Mouse (Mus musculus): ENCODE measurements around the gene Mpg. TPM values are rescaled to one million over a fixed set of nuclear protein-coding genes. Genes with fewer than 3 reads are reported as not detected.

Mpg gene
- polyA plus RNA-seq, 1 experiment from 2014 or later, result 45.2 TPM

DNA sequence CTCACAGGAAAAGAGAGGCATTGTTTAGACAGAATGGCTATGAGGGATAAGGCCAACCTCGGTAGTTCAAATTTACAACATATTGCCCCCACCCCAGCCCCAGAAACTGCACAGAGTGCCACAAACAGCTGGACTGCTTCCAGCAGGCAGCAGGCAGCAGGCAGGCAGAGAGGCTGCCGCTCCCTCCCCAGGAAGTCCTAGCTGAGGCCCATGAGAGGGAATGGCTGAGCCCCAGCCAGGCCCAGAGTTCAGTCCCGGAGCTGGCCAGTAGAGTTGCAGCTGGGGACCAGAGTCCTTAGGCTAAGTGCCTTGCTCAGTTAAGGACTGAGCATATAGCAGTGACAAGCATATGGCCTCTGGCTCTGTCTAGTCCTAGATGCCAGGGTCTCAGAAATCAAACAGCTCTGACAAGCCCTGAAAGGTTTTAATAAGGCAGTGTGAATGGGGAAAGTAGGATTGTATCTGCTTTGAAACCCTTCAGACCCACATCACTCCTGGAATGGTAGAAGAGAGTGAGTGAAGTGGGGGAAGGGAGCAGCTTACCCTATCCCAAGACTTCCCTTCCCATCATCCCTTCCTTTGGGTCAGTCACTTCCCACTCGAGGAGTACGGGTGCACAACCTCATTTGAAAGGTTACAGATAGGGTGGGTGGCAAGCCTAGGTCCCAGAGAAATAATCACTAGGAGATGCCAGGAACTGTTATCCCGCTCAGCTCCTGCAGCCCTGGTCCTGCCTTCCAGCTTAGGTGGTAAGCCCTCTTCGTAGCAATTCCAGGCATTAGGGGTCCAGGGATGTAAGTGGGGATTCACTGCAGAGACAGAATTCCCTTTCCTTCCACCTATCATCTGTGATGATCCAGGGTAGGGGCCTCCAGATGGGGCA, 842 bp upstream of the Mpg start:
- 58% methylated on average over 7 of the region's 7 CpGs for WGBS
- H3K27me3 ChIP-seq (ENCODE audit: low read depth, poor library complexity, severe bottlenecking), result peaks cover 13% of the 10 kb centered on the region; the same call in 1 of the 2 replicates
- H3K9me3 ChIP-seq (replicated peaks), result no peaks in the 10 kb centered on the region
- peaks cover 67% of the 10 kb centered on the region for H3K4me1 ChIP-seq
- H3K27ac ChIP-seq, result peak overlapping the region; percentile 96
- H3K4me3 ChIP-seq, result peak overlapping the region; percentile 70
- DNase-seq (ENCODE audit: low spot score), result peak; percentile 56
- peaks cover 26% of the 10 kb centered on the region for H3K36me3 ChIP-seq

DNA sequence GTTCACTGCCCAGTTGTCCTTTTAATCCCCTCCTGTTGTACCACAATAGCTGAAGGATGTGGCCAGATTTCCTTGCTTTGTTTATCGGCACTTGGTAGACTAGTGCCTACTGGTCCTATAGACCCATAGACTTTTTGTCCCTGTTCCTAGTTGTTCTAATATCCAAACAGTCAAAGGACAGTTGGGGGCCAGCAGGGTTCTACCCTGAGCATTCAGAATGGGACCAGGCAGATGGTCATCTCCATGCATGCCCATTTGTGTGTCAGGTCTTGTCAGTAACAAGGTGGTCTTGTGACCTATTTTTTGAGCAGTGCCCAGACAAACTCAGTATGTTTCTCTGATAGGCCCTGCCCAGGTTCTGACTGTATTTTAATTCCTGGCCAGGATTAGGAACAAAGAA, 736 bp downstream of the Mpg start:
- DNase-seq (ENCODE audit: low spot score), result no peak
- peaks cover 42% of the 10 kb centered on the region for H3K36me3 ChIP-seq
- peak overlapping the region; percentile 96 for H3K27ac ChIP-seq
- H3K4me3 ChIP-seq, result peak overlapping the region; percentile 70
- H3K9me3 ChIP-seq (replicated peaks), result no peaks in the 10 kb centered on the region
- peaks cover 13% of the 10 kb centered on the region; the same call in 1 of the 2 replicates for H3K27me3 ChIP-seq (ENCODE audit: low read depth, poor library complexity, severe bottlenecking)
- 71% methylated on average over 1 of the region's 1 CpGs for WGBS
- H3K4me1 ChIP-seq, result peaks cover 51% of the 10 kb centered on the region

DNA sequence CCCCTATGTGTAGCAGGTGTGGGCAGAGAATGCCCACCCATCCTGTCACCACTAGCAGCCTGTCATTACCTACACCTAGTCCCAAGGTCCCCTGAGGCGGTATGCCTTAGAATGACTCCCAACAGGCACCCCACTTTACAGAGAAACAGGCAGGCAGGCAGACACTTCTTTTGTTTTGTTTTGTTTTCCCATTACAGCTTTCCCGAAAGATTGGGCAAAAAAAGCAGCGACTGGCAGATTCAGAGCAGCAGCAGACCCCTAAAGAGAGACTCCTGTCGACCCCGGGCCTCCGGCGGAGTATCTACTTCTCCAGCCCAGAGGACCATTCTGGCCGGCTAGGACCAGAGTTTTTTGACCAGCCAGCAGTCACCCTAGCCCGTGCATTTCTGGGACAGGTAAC, 1.2 kb downstream of the Mpg start:
- Histone ChIP-seq H3K4me1 (peaks cover 46% of the 10 kb centered on the region), H3K27me3 (ENCODE audit: low read depth, poor library complexity, severe bottlenecking) (peaks cover 13% of the 10 kb centered on the region; the same call in 1 of the 2 replicates), H3K27ac (peak overlapping the region; percentile 96; the same call in 1 of the 2 replicates), H3K9me3 (replicated peaks) (no peaks in the 10 kb centered on the region), H3K4me3 (peak overlapping the region; percentile 70; the same call in 1 of the 2 replicates), H3K36me3 (peaks cover 47% of the 10 kb centered on the region)
- DNase-seq (ENCODE audit: low spot score), result no peak
- 91% methylated on average over 9 of the region's 9 CpGs for WGBS

DNA sequence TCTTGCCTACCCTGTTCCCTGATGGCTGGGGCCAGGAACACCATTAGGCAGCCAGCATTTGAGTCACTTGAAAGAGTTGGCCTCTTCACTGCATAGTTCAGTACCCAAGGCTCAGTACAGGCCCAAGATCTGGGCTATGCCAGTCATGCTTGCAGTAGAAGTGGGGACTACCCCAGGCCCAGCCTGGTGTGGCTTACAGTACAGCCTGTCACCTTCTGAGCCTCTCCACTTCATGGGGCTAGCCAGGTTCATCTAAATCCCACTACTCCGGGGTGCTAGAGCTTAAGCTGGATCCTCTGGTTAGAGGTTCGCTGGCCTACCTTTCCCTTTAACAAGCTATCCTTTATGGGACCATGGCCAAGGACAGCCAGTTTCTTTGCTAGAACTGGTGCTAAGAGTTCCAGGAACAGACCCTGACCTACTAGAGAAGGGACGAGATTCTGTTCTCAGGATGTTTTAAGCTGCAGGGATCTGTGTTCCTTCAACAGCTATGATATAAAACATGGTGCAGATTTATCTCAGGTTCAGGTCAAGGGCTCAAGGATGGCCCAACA, 2.1 kb downstream of the Mpg start:
- 92% methylated on average over 3 of the region's 3 CpGs for WGBS
- DNase-seq (ENCODE audit: low spot score), result no peak
- H3K9me3 ChIP-seq (replicated peaks), result no peaks in the 10 kb centered on the region
- H3K27ac ChIP-seq, result no peak overlapping the region
- 0 out of 2 replicates have a peak, but pooled peaks cover 7% of the 10 kb centered on the region for H3K27me3 ChIP-seq (ENCODE audit: low read depth, poor library complexity, severe bottlenecking)
- H3K36me3 ChIP-seq, result peaks cover 55% of the 10 kb centered on the region
- no peak overlapping the region for H3K4me3 ChIP-seq
- peaks cover 44% of the 10 kb centered on the region for H3K4me1 ChIP-seq

DNA sequence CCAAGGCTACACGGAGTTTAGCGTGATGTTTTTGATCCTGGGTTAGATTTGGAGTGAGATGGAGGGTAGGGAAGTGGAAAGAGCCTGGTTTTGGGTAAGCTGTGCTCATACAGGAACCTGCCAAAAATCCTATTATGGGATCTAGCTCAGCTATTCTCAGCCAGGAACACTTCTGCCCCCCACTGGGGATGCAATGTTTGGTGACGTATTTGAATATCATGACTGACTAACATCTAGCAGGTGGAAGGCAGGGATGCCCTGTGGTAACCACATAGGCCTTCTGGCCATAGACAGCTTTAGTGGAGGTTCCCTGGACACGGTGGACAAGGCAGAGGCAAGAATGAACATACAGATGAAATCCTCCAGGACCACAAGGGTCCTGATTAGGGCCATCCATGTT, 3.9 kb downstream of the Mpg start:
- no peak overlapping the region for H3K4me3 ChIP-seq
- no peaks in the 10 kb centered on the region for H3K27me3 ChIP-seq (ENCODE audit: low read depth, poor library complexity, severe bottlenecking)
- H3K27ac ChIP-seq, result no peak overlapping the region
- WGBS, result 87% methylated on average over 4 of the region's 4 CpGs
- peaks cover 30% of the 10 kb centered on the region for H3K4me1 ChIP-seq
- H3K9me3 ChIP-seq (replicated peaks), result no peaks in the 10 kb centered on the region
- H3K36me3 ChIP-seq, result peaks cover 74% of the 10 kb centered on the region
- no peak for DNase-seq (ENCODE audit: low spot score)

DNA sequence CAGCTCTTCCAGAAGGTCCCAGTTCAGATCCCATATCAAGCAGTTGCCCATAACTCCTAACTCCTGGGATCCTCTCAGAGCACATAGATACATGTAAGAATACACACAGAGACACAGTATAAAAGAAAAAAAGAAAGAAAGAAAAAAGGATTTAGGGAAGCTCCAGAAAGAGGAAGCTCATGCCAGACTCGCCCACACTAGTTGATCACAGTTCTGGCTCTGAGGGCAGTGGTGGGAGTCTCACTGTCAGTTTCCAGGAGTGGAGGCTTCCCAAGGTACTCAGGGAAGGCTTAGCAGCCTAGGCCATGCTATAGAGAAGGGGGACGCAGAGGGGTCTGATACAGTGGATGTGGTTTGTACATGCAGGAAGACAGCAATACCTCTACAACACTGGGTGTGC, 4.8 kb downstream of the Mpg start:
- no peaks in the 10 kb centered on the region for H3K27me3 ChIP-seq (ENCODE audit: low read depth, poor library complexity, severe bottlenecking)
- DNase-seq (ENCODE audit: low spot score), result no peak
- WGBS, result 91% methylated on average over 2 of the region's 2 CpGs
- H3K9me3 ChIP-seq (replicated peaks), result no peaks in the 10 kb centered on the region
- H3K4me1 ChIP-seq, result peaks cover 21% of the 10 kb centered on the region
- no peak overlapping the region for H3K27ac ChIP-seq
- no peak overlapping the region for H3K4me3 ChIP-seq
- H3K36me3 ChIP-seq, result peaks cover 83% of the 10 kb centered on the region

DNA sequence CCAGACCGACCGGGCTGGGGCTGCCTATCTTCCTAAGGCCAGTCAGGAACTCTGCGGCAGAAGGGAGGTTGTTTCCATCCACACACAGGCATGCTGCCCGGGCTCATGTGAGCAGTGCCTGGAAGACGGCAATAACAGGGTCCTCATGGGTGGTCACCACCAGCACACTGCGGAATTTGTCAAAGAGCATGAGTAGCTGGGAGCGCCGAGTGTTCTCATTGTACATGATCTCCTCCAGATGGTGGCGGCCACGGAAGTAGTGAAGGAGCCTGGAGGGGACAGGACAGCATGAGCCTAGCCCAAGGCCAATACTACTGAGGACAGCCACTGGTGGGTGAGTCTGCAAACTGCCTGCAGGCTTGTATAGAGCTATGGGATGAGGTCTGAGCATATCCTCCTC, 6.5 kb downstream of the Mpg start:
- Histone ChIP-seq H3K4me3 (no peak overlapping the region), H3K36me3 (peaks cover 99% of the 10 kb centered on the region), H3K9me3 (replicated peaks) (no peaks in the 10 kb centered on the region), H3K27ac (no peak overlapping the region), H3K27me3 (ENCODE audit: low read depth, poor library complexity, severe bottlenecking) (no peaks in the 10 kb centered on the region), H3K4me1 (peaks cover 7% of the 10 kb centered on the region)
- WGBS, result 85% methylated on average over 10 of the region's 10 CpGs
- no peak for DNase-seq (ENCODE audit: low spot score)

DNA sequence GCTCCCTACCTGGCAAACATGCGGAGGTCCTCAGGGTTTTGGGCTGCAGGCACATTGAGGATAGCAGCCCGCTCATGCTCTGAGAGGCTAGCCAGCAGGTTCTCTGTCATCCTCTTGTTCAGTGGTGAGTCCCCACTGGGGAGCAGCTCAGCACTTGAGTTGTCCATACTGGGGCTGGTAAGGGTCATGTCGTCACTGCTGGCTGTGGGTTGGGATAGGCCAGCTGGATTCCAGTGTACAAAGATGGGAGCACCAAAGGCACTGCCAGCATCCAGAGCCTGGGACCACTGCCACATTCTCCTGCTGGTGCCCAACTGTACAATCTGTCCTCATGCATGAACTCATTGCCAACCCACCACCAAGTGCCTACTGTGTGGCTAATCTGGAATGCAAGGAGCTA, 7.6 kb downstream of the Mpg start:
- no peak for DNase-seq (ENCODE audit: low spot score)
- peaks cover 98% of the 10 kb centered on the region for H3K36me3 ChIP-seq
- 94% methylated on average over 3 of the region's 3 CpGs for WGBS

DNA sequence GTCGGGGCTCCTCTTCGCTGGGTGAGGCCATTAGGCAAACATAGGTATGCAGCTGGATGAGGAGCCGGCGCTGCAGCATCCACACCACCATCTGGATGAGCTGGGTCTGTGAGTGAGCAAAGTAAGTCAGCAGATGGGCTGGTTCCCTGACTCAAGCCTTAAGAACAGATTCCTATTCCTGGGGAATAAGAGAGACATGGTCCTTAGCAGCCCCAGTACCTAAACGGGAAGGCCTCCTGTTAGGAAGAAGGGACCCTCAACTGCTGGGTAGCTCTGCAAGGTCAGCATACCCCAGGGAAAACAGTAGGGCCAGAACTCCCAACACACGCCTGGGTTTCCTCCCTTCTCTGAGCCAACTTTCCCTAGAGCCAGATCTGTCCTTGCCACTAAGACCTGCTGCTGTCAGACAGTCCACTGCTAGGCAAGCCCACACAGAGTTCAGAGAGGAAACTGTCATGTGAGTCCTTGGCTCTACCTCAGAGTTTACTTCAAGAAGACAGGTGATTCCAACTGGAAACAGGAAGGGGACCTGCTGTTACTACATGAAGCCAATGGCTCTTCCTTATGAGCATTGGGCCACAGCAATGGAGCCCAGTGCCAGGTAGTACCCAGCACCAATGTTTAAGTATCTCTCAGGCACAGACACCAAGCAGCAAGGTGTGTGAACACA, 8.6 kb downstream of the Mpg start:
- no peak for DNase-seq (ENCODE audit: low spot score)
- H3K4me3 ChIP-seq, result no peak overlapping the region
- H3K27ac ChIP-seq, result no peak overlapping the region
- peaks cover 96% of the 10 kb centered on the region for H3K36me3 ChIP-seq
- no peaks in the 10 kb centered on the region for H3K9me3 ChIP-seq (replicated peaks)
- WGBS, result 91% methylated on average over 6 of the region's 6 CpGs
- peaks cover 6% of the 10 kb centered on the region for H3K4me1 ChIP-seq
- H3K27me3 ChIP-seq (ENCODE audit: low read depth, poor library complexity, severe bottlenecking), result no peaks in the 10 kb centered on the region

More for the DNA sequence above, 7.6 kb downstream of the Mpg start:
- Histone ChIP-seq H3K27me3 (ENCODE audit: low read depth, poor library complexity, severe bottlenecking) (no peaks in the 10 kb centered on the region), H3K9me3 (replicated peaks) (no peaks in the 10 kb centered on the region), H3K4me3 (no peak overlapping the region), H3K4me1 (peaks cover 6% of the 10 kb centered on the region), H3K27ac (no peak overlapping the region)

DNA sequence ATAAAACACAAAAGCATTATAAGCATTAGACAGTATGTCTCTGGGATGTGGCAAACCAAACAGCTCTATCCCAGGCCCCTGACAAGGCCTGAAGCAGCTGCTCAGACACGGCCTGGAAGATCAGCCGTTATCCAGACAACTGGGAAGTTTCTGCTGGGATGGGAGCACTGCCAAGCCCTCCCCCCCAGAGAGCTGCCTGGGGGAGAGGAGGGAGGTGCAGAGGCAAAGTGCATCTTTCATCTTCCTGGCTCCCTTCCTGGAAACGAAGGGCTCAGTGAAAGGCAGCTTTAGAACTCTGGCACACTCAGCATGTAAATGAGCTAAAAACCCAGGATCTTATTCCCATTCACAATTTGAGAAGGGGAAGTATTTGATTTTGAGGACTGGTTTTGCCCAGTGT, 9.3 kb downstream of the Mpg start:
- H3K27ac ChIP-seq, result no peak overlapping the region
- H3K9me3 ChIP-seq (replicated peaks), result no peaks in the 10 kb centered on the region
- no peak for DNase-seq (ENCODE audit: low spot score)
- H3K27me3 ChIP-seq (ENCODE audit: low read depth, poor library complexity, severe bottlenecking), result no peaks in the 10 kb centered on the region
- peaks cover 96% of the 10 kb centered on the region for H3K36me3 ChIP-seq
- 67% methylated on average over 3 of the region's 3 CpGs for WGBS
- no peak overlapping the region for H3K4me3 ChIP-seq
- peaks cover 6% of the 10 kb centered on the region for H3K4me1 ChIP-seq

DNA sequence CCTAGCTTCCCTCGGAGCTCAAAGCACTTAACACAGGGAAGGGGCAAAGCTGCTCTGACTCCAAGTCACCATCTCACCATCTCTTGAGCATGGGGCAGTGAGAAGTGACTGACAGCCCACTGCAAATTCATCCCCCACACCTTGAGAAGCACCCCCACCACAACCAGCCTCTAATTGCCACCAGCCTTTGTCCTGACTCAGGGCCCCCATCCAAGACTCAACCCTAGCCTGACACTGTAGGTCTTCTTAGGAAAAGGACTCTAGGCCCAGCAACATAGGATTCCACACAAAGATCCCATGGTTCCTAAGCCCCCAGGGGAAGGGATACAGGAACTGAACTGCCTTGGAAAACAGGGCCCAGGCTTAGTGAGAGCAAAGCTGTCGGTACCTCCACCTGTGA, 9.8 kb downstream of the Mpg start:
- Histone ChIP-seq H3K9me3 (replicated peaks) (no peaks in the 10 kb centered on the region), H3K4me3 (no peak overlapping the region), H3K4me1 (peaks cover 6% of the 10 kb centered on the region), H3K36me3 (peaks cover 96% of the 10 kb centered on the region), H3K27ac (no peak overlapping the region), H3K27me3 (ENCODE audit: low read depth, poor library complexity, severe bottlenecking) (no peaks in the 10 kb centered on the region)
- WGBS, result 81% methylated on average over 2 of the region's 2 CpGs
- DNase-seq (ENCODE audit: low spot score), result no peak

DNA sequence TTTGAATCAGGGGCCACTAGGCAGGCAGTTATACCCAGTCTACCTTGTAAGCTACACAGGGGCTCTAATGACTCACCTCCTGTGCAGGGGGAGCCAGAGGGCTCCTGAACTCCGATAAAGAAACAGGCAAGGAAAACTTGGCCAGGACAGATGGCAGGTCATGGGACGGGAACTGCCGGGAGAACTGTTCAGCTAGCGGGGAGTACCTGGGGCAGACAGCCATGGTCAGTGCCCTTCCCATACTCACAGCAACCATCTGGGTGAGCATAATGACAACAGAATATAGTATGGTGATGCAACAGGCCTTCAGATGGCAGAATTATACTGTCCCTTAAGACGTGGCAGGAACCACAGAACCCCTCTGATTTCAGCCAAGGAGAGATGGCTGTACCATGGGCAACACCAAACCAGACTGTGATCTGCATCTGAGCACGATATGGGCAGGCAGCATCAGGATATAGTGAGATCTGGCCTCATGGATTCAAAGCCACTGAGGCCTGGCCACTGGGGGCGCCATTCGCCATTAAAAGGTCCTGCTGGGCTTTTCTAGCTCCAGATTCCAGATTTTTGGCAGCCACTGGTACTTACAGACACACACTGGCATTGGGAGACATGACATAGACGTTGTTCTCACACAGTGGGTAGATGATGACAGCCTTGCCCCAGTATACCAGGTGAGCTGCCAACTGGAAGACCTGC, 10.6 kb downstream of the Mpg start:
- Histone ChIP-seq H3K9me3 (replicated peaks) (no peaks in the 10 kb centered on the region), H3K4me1 (peaks cover 6% of the 10 kb centered on the region), H3K27ac (no peak overlapping the region), H3K27me3 (ENCODE audit: low read depth, poor library complexity, severe bottlenecking) (no peaks in the 10 kb centered on the region), H3K4me3 (no peak overlapping the region), H3K36me3 (peaks cover 96% of the 10 kb centered on the region)
- DNase-seq (ENCODE audit: low spot score), result peak; percentile 70
- 62% methylated on average over 9 of the region's 9 CpGs for WGBS
